Mouse (Mus musculus) layer of hippocampus, adult 9-10 months (tissue): ENCODE data around the gene Atp10a.
"Not testable (repeated sequence)": the region's sequence is repeated elsewhere in the genome, so short reads cannot be mapped to it uniquely, and the experiment has no call there.

Experiments
- DNase-seq: peaks from one replicate; pipeline ENCODE4 v3.0.0; 2022; ENCODE audit warnings: low spot score

Gene Atp10a

DNA sequence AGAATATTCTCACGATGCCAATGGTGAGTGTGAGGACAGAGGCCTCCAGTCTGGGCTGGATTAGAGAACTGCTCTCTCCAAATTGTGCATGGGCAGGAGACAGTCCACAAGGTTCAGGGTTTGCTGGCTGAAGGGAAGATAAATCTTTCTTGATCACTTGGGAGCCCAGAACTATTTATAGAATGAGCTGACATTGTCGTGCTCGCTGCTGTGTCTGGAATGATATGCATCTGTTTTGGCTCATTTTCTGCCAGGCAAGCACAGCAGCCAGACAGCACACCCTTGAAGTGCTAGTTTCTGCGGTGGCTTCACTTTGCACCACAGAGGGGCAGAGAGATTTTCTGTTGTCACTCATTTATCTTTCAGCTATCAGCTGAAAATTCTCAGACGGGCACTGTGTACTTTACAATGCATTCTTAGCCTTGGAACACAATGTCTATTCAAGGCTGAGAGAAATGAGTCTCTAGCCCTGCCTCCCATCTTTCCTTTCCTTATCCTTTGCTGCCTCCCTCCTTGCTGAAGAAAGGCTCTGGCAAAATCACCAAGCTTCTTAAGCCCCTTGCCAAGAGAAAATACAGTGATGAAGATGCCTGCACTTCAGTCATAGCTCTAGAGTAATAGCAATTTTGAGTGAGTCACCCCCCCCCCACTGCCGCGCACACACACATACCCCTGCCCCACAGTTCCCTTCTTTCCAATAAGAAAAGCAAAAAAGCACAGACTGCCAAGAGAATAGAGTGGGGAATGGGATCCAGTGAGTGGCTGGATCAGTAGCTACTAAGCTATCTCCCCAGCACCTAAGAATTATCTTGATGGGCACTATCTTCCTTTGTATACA, 132.7 kb downstream of the Atp10a start:
- no peak for DNase-seq

DNA sequence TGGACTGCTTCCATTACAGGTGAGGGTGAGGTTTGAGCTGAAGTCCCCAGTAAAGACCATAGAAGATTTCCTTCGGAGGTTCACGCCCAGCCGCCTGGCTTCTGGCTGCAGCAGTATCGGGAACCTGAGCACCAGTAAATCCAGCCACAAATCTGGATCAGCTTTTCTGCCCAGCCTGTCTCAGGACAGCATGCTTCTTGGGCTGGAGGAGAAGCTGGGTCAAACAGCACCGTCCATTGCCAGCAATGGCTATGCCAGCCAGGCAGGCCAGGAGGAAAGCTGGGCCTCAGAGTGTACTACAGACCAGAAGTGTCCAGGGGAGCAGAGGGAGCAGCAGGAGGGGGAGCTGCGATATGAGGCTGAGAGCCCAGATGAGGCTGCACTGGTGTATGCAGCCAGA, 141.3 kb downstream of the Atp10a start:
- DNase-seq: no peak

DNA sequence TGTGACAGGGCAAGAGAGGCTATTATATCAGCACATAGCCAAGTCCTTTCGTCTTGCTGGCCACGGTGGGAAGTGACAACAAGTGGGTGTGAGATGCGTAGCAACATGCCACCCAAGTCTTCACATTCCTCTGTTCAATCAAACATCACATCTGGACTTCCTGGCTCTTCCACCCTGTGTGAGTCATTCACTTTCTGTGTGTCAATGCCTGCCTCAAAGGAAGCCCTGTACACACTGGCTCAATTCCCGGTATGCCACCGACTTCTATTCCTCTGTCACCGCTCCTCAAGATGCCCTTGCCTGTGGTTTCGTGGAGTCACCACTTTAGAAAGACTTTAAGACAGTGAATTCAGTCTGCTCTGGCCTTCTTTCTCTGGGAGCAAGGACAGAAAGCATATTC, 144.9 kb downstream of the Atp10a start:
- DNase-seq: no peak

DNA sequence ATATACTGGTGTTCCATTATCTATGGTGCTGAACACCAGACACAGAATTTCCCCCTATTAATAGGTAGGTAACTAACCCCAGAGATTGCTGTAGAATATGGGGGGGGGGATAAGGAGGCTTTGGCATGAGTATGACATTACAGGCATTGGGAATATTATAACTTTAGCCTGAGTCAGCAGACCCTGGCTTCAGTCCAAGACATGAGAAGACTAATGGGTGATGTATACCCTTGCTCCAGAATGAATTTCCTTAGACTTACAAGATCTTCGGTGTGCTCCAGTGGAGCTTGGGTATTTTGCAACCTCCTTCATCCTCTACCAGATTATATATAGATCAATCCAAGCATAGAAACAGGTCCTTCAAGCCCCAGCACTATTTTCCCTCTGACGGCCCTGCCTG, 145.8 kb downstream of the Atp10a start:
- DNase-seq: no peak

GRCm38 (mm10) chr7:58822147-58822681, 166.2 kb downstream of the Atp10a start:
- DNase-seq: no peak

GRCm38 (mm10) chr7:58824686-58825085, 168.7 kb downstream of the Atp10a start:
- DNase-seq: no peak

DNA sequence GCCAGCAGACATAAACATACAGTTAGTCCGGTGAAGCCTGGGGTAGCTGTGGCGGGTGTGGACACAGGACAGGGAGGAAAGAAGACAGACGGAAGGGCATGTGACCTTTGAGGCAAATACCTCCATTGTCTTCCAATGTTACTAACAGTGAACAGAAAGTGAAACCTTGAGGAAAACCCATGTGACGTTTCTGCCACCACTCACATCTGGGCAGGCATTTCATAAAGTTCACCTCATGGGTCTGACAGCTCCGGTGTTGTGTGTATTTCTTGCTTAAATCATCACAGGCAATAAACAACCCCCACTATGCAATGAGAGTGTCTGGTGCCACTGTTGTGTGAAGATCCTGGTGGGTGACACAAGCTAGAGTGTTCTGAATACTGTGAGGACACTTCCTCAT, 173.1 kb downstream of the Atp10a start:
- DNase-seq: no peak

GRCm38 (mm10) chr7:58836855-58837606, 181.1 kb downstream of the Atp10a start:
- DNase-seq: not testable (repeated sequence)

GRCm38 (mm10) chr7:58840367-58840766, 184.4 kb downstream of the Atp10a start:
- DNase-seq: no peak

DNA sequence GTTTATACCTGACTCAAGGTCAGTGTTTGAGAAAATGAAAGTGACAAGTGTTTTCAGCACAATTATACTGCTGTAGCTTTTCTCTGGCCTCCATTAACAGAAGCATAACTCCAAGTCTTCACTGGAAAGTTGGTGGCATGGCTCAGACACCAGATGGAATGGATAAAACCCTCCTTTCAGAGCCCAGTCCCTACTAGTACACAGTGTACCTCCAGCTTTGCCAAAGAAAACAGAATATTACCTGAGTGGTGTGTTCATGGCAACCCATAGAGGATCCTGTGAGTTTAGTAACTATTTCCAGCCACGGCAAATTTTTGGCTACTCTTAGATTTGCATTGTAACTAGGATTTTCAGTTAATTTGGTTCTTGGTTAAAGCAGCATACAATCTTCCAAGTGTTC, 185.1 kb downstream of the Atp10a start:
- DNase-seq: no peak

DNA sequence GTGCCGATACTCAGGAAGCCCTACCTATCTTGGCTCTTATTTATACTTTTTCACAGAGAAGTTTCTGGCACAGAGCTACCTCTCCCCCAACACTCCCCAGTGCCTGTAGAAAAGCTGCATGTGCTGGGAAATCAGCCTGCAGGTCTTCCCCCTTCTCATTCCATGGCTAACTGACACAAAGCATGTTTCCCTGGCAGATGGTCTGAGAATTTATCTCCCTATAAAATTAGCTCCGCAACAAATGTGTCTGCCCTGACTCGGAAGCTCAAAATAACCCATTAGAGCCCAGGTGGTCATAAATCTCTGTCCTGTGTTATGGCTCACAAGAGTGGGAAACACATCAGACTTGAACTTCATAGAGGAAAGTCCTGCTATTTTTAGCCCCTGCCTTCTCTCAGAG, 186.9 kb downstream of the Atp10a start:
- peak; percentile 37 for DNase-seq

DNA sequence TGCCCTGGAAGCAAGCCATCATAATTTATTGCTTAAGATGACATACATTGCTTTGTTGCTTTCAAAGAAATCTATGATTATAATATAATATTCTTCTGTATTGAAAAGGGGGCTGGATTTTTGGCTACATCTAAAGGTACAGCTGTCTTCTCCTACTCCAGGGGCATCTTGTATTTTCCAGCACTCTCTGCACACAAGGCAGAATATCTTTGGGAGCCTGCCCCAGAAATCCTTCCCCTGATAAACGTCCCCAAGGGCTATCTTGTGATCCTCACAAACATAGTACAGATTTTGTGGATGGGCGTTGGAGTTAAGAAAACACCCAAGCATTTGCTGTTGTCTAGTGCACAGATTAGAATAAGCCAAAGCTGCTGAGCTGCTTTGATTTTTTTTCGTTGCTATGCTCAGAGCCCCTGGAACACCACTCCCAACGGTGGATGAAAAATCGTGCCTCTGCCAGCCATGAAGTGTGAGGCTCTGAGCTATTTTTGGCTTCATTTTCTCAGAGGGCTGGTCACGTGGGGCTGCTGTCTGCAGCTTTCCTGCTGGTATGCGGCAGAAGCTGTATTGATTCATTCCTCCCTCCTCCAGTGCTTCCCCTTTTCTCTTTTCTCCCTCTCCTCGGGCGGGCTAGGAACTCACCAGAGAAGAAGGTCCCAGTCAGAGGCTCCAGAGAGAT, 187.9 kb downstream of the Atp10a start:
- DNase-seq: peak; percentile 81

GRCm38 (mm10) chr7:58844449-58844848, 188.5 kb downstream of the Atp10a start:
- no peak for DNase-seq

DNA sequence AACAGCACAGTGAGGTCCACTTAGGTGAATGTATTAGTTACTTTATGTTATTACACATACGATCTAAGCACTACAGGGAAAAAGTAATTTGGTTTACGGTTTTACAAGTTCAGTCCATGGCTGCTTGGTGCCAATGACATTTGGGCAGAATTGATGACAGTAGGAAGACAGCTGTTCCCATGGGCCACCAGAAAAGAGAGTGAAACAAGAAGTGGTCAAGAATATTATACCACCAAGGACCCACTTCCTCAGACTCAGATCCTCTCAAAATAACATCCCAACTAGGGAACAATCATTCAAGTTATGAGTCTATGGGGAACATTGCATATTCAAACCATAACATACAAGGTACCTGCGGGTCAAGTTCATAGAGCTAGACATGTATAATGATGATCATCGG, 203.0 kb downstream of the Atp10a start:
- no peak for DNase-seq

DNA sequence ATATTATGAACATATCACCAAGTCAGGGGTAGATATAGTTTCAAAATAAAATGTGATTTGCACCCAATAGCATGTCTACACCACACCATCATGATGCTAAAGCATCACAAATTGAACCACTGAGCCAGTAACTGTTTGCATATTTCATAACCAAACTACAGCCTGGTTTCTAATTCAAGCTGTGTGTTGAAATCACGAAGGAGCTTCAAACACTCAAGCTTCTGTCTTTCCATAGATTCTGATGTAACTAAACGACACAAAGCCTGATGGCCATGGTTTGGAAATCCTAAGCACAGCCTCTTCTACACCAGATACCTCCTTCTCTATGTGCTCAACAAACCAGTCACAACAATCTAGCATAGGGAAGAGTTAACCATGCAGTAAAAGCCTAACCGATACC, 207.2 kb downstream of the Atp10a start:
- DNase-seq: no peak

DNA sequence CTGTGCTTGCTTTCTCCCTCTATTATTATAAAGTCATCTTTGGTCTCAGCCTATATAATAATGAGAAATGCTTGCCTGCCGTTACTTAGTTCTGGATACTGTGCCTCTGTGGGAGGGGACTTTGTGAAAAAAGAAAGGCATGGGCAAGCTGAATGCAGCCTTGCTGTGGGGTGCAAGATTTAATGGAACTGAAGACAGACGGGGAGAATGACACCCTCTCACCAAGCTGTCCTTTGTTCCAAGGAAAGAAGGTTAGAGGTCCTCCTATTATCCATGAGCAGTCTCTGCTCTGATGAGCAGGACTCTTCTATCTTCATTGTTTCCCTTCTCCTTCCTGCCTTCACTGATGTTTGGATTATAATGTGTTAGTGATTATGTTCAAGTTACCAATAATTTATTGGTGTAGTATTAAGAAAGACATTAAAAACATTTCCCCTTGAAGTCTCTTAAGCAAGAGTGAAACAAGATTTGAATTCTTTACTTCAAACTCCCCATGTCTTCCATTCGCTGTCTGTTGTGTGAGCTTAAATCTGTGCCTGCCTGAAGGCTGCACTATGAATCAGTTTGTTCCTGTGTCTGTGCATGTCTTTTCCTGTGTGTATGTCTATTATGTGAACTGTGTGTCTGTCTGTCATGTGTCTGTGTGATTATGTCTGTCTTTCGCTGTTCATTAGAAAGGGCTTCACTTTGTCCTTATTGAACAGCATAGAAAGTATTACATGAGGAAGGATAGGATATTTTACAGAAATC, 211.1 kb downstream of the Atp10a start:
- DNase-seq: no peak

GRCm38 (mm10) chr7:58870661-58871060, 214.7 kb downstream of the Atp10a start:
- no peak for DNase-seq

GRCm38 (mm10) chr7:58873676-58874075, 217.7 kb downstream of the Atp10a start:
- no peak for DNase-seq
